Mouse (Mus musculus): ENCODE data around the gene Atg9a. TPM values are rescaled to one million over a fixed set of nuclear protein-coding genes. Genes with fewer than 3 reads are reported as not detected.

Gene Atg9a
- polyA plus RNA-seq, 1 experiment from 2014 or later = 28.4 TPM

- Histone ChIP-seq H3K4me3 (replicated peaks; ENCODE audit: low read length) (peak overlapping the region; percentile 66), H3K9ac (ENCODE audit: low read length) (peak overlapping the region; percentile 77), H3K4me1 (ENCODE audit: control insufficient read depth, insufficient read depth, low read length) (peaks cover 14% of the 10 kb centered on the region), H3K27ac (ENCODE audit: low read length) (peak overlapping the region; percentile 81), H3K36me3 (ENCODE audit: control insufficient read depth, insufficient read depth, low read length) (peaks cover 6% of the 10 kb centered on the region), H3K9me3 (replicated peaks; ENCODE audit: control insufficient read depth, low read length) (no peaks in the 10 kb centered on the region), H3K4me2 (ENCODE audit: low read depth, low read length) (peak overlapping the region; percentile 90), H3K27me3 (ENCODE audit: control insufficient read depth, insufficient read depth, low read length) (peaks cover 3% of the 10 kb centered on the region; the same call in 1 of the 2 replicates)
- WGBS = 1% methylated on average over 38 of the region's 38 CpGs
- 0 out of 2 replicates have a peak, but pooled peaks have one; percentile 7 for ATAC-seq (ENCODE audit: insufficient read depth, low FRiP score)
These were observed 26.4 kb upstream of the Atg9a start for GRCm38 (mm10) chr1:75218227-75219001.

- 2% methylated on average over 6 of the region's 6 CpGs for WGBS
- H3K27me3 ChIP-seq (ENCODE audit: control insufficient read depth, insufficient read depth, low read length) = peaks cover 3% of the 10 kb centered on the region; the same call in 1 of the 2 replicates
- no peak for ATAC-seq (ENCODE audit: insufficient read depth, low FRiP score)
- no peaks in the 10 kb centered on the region for H3K9me3 ChIP-seq (replicated peaks; ENCODE audit: control insufficient read depth, low read length)
- peak overlapping the region; percentile 90 for H3K4me2 ChIP-seq (ENCODE audit: low read depth, low read length)
- H3K4me3 ChIP-seq (replicated peaks; ENCODE audit: low read length) = peak overlapping the region; percentile 66
- peak overlapping the region; percentile 77 for H3K9ac ChIP-seq (ENCODE audit: low read length)
- H3K36me3 ChIP-seq (ENCODE audit: control insufficient read depth, insufficient read depth, low read length) = peaks cover 9% of the 10 kb centered on the region
- peak overlapping the region; percentile 81 for H3K27ac ChIP-seq (ENCODE audit: low read length)
- H3K4me1 ChIP-seq (ENCODE audit: control insufficient read depth, insufficient read depth, low read length) = peaks cover 18% of the 10 kb centered on the region
These were observed 25.9 kb upstream of the Atg9a start for GRCm38 (mm10) chr1:75217893-75218226.

- Histone ChIP-seq H3K27ac (ENCODE audit: low read length) (no peak overlapping the region), H3K4me2 (ENCODE audit: low read depth, low read length) (peak overlapping the region; percentile 90), H3K27me3 (ENCODE audit: control insufficient read depth, insufficient read depth, low read length) (peaks cover 3% of the 10 kb centered on the region; the same call in 1 of the 2 replicates), H3K9ac (ENCODE audit: low read length) (no peak overlapping the region; the same call in 1 of the 2 replicates), H3K36me3 (ENCODE audit: control insufficient read depth, insufficient read depth, low read length) (peaks cover 9% of the 10 kb centered on the region), H3K9me3 (replicated peaks; ENCODE audit: control insufficient read depth, low read length) (no peaks in the 10 kb centered on the region), H3K4me3 (replicated peaks; ENCODE audit: low read length) (peak overlapping the region; percentile 66), H3K4me1 (ENCODE audit: control insufficient read depth, insufficient read depth, low read length) (peaks cover 25% of the 10 kb centered on the region)
- 66% methylated on average over 13 of the region's 13 CpGs for WGBS
- no peak for ATAC-seq (ENCODE audit: insufficient read depth, low FRiP score)
These were observed 25.0 kb upstream of the Atg9a start for GRCm38 (mm10) chr1:75216797-75217585.

GRCm38 (mm10) chr1:75215785-75216184, 23.8 kb upstream of the Atg9a start:
- WGBS = 94% methylated on average over 9 of the region's 9 CpGs

GRCm38 (mm10) chr1:75214886-75215285, 22.9 kb upstream of the Atg9a start:
- WGBS = 47% methylated on average over 5 of the region's 5 CpGs
- Histone ChIP-seq H3K27ac (ENCODE audit: low read length) (peak overlapping the region; percentile 88), H3K4me3 (replicated peaks; ENCODE audit: low read length) (no peak overlapping the region), H3K36me3 (ENCODE audit: control insufficient read depth, insufficient read depth, low read length) (peaks cover 9% of the 10 kb centered on the region), H3K4me1 (ENCODE audit: control insufficient read depth, insufficient read depth, low read length) (peaks cover 36% of the 10 kb centered on the region), H3K9me3 (replicated peaks; ENCODE audit: control insufficient read depth, low read length) (no peaks in the 10 kb centered on the region), H3K4me2 (ENCODE audit: low read depth, low read length) (peak overlapping the region; percentile 17; the same call in 1 of the 2 replicates), H3K9ac (ENCODE audit: low read length) (0 out of 2 replicates have a peak overlapping the region, but pooled peaks have one; percentile 7), H3K27me3 (ENCODE audit: control insufficient read depth, insufficient read depth, low read length) (no peaks in the 10 kb centered on the region; the same call in 1 of the 2 replicates)
- ATAC-seq (ENCODE audit: insufficient read depth, low FRiP score) = no peak

More at GRCm38 (mm10) chr1:75215785-75216184, 23.8 kb upstream of the Atg9a start:
- H3K27ac ChIP-seq (ENCODE audit: low read length) = peak overlapping the region; percentile 88
- H3K9me3 ChIP-seq (replicated peaks; ENCODE audit: control insufficient read depth, low read length) = no peaks in the 10 kb centered on the region
- H3K9ac ChIP-seq (ENCODE audit: low read length) = no peak overlapping the region
- H3K4me1 ChIP-seq (ENCODE audit: control insufficient read depth, insufficient read depth, low read length) = peaks cover 32% of the 10 kb centered on the region
- H3K27me3 ChIP-seq (ENCODE audit: control insufficient read depth, insufficient read depth, low read length) = peaks cover 2% of the 10 kb centered on the region; the same call in 1 of the 2 replicates
- ATAC-seq (ENCODE audit: insufficient read depth, low FRiP score) = no peak
- H3K4me2 ChIP-seq (ENCODE audit: low read depth, low read length) = no peak overlapping the region
- H3K36me3 ChIP-seq (ENCODE audit: control insufficient read depth, insufficient read depth, low read length) = peaks cover 9% of the 10 kb centered on the region
- no peak overlapping the region for H3K4me3 ChIP-seq (replicated peaks; ENCODE audit: low read length)

- 67% methylated on average over 2 of the region's 2 CpGs for WGBS
- Histone ChIP-seq H3K27me3 (ENCODE audit: control insufficient read depth, insufficient read depth, low read length) (no peaks in the 10 kb centered on the region), H3K9ac (ENCODE audit: low read length) (0 out of 2 replicates have a peak overlapping the region, but pooled peaks have one; percentile 7), H3K4me1 (ENCODE audit: control insufficient read depth, insufficient read depth, low read length) (peaks cover 37% of the 10 kb centered on the region), H3K36me3 (ENCODE audit: control insufficient read depth, insufficient read depth, low read length) (peaks cover 9% of the 10 kb centered on the region), H3K27ac (ENCODE audit: low read length) (peak overlapping the region; percentile 88), H3K9me3 (replicated peaks; ENCODE audit: control insufficient read depth, low read length) (no peaks in the 10 kb centered on the region), H3K4me3 (replicated peaks; ENCODE audit: low read length) (no peak overlapping the region), H3K4me2 (ENCODE audit: low read depth, low read length) (0 out of 2 replicates have a peak overlapping the region, but pooled peaks have one; percentile 16)
- peak; percentile 68 for ATAC-seq (ENCODE audit: insufficient read depth, low FRiP score)
These were observed 22.4 kb upstream of the Atg9a start for GRCm38 (mm10) chr1:75214442-75214841.

GRCm38 (mm10) chr1:75213096-75213495, 21.1 kb upstream of the Atg9a start:
- H3K4me1 ChIP-seq (ENCODE audit: control insufficient read depth, insufficient read depth, low read length) = peaks cover 37% of the 10 kb centered on the region
- no peak for ATAC-seq (ENCODE audit: insufficient read depth, low FRiP score)
- H3K9me3 ChIP-seq (replicated peaks; ENCODE audit: control insufficient read depth, low read length) = no peaks in the 10 kb centered on the region
- H3K9ac ChIP-seq (ENCODE audit: low read length) = no peak overlapping the region
- no peak overlapping the region for H3K4me2 ChIP-seq (ENCODE audit: low read depth, low read length)
- H3K36me3 ChIP-seq (ENCODE audit: control insufficient read depth, insufficient read depth, low read length) = peaks cover 9% of the 10 kb centered on the region
- WGBS = 78% methylated on average over 7 of the region's 7 CpGs
- no peak overlapping the region for H3K4me3 ChIP-seq (replicated peaks; ENCODE audit: low read length)
- peak overlapping the region; percentile 88; the same call in 1 of the 2 replicates for H3K27ac ChIP-seq (ENCODE audit: low read length)
- H3K27me3 ChIP-seq (ENCODE audit: control insufficient read depth, insufficient read depth, low read length) = no peaks in the 10 kb centered on the region

- Histone ChIP-seq H3K4me3 (replicated peaks; ENCODE audit: low read length) (no peak overlapping the region), H3K9me3 (replicated peaks; ENCODE audit: control insufficient read depth, low read length) (no peaks in the 10 kb centered on the region), H3K4me2 (ENCODE audit: low read depth, low read length) (no peak overlapping the region), H3K27ac (ENCODE audit: low read length) (no peak overlapping the region), H3K4me1 (ENCODE audit: control insufficient read depth, insufficient read depth, low read length) (peaks cover 37% of the 10 kb centered on the region), H3K9ac (ENCODE audit: low read length) (no peak overlapping the region), H3K36me3 (ENCODE audit: control insufficient read depth, insufficient read depth, low read length) (peaks cover 9% of the 10 kb centered on the region), H3K27me3 (ENCODE audit: control insufficient read depth, insufficient read depth, low read length) (no peaks in the 10 kb centered on the region)
- 72% methylated on average over 4 of the region's 4 CpGs for WGBS
- no peak for ATAC-seq (ENCODE audit: insufficient read depth, low FRiP score)
These were observed 20.5 kb upstream of the Atg9a start for GRCm38 (mm10) chr1:75212542-75212941.

Measured in stomach, embryonic 16.5 days (tissue).